Mouse (Mus musculus) Patski (cell line): Measurements from ENCODE around the gene B3gnt3. TPM values are rescaled to one million over a fixed set of nuclear protein-coding genes. Genes with fewer than 3 reads are reported as not detected.

Experiments used
- ATAC-seq: fragments of 100-300 bp; one replicate; pipeline ENCODE4 v1.8.0; 2021
- CTCF ChIA-PET: fragments of 350-600 bp; sonication (Branson Sonifier 250); formaldehyde crosslinking; loops from one replicate; lab custom pipeline; 2022; ENCODE audit warnings: inconsistent platforms; lab: Charles Lee
- POLR2A ChIA-PET: fragments of 350-600 bp; sonication (Branson Sonifier 250); formaldehyde crosslinking; loops from one replicate; lab custom pipeline; 2022; ENCODE audit warnings: antibody characterized with exemption, inconsistent platforms; lab: Charles Lee
- DNase-seq: peaks from one replicate; pipeline ENCODE4 v3.0.0-alpha.2; 2011; ENCODE audit warnings: low read depth, low spot score
- H3K27me3 ChIP-seq: fragments of 371-371 bp; one replicate; pipeline ENCODE4 v1.5.1; 2021
- CTCF ChIP-seq: fragments of 100-300 bp; IDR thresholded peaks from one replicate; pipeline ENCODE4 v1.5.1; 2021
- in situ Hi-C: fragments of 300-500 bp; cut with MboI; formaldehyde crosslinking; loops from 3 replicates; pipeline ENCODE4 v1.11.1; 2018; ENCODE audit warnings: low pct_unique_long_range_greater_than_20kb, mixed read lengths
- polyA plus RNA-seq: library from polyadenylated mRNA; unstranded; gene quantifications from one replicate; pipeline ENCODE4 v1.2.3, GENCODE M21; 2021

B3gnt3 gene
- polyA plus RNA-seq, 1 experiment from 2014 or later, result 1.4 TPM

- no peak for TF ChIP-seq CTCF
- H3K27me3 ChIP-seq, result no peaks in the 10 kb centered on the region
- DNase-seq (no peak), ATAC-seq (no peak)
- in situ Hi-C loops, result no loop called here
- ChIA-PET POLR2A (no interaction called here), CTCF (interaction anchor here (1.2 to 4.2 kb wide), 2 partner anchors 44 to 96 kb away, joined by 3 to 23 read pairs; no protein-coding TSS in a partner anchor)
Observed at GRCm38 (mm10) chr8:71657816-71658215, 43.8 kb downstream of the B3gnt3 start.

- ATAC-seq (no peak), DNase-seq (no peak)
Observed at GRCm38 (mm10) chr8:71654600-71654999, 47.0 kb downstream of the B3gnt3 start.

GRCm38 (mm10) chr8:71645510-71645909 lies 56.1 kb downstream of the B3gnt3 start:
- DNase-seq, result no peak

More at GRCm38 (mm10) chr8:71654600-71654999, 47.0 kb downstream of the B3gnt3 start:
- in situ Hi-C loops, result loop anchor here (5.0 kb wide), 1 partner anchor 52 kb away; no protein-coding TSS in a partner anchor
- TF ChIP-seq CTCF, result no peak
- H3K27me3 ChIP-seq, result no peaks in the 10 kb centered on the region
- ChIA-PET POLR2A (no interaction called here), CTCF (no interaction called here)

More at GRCm38 (mm10) chr8:71645510-71645909, 56.1 kb downstream of the B3gnt3 start:
- H3K27me3 ChIP-seq, result no peaks in the 10 kb centered on the region
- no peak for ATAC-seq
- POLR2A ChIA-PET, result no interaction called here
- no peak for TF ChIP-seq CTCF
- in situ Hi-C loops, result no loop called here
- CTCF ChIA-PET, result interaction anchor here (1.1 to 1.7 kb wide), 3 partner anchors 14 to 83 kb away, joined by 3 to 4 read pairs (median 3); no protein-coding TSS in a partner anchor

Other genes with a start within 250 kb of the B3gnt3 start
- gene Abhd8, start 238.1 kb downstream of the B3gnt3 start, polyA plus RNA-seq, result 73.0 TPM
- gene Mrpl34, start 236.8 kb downstream of the B3gnt3 start, polyA plus RNA-seq, result 81.5 TPM
- 67.8 TPM for gene Dda1, start 232.6 kb downstream of the B3gnt3 start, polyA plus RNA-seq
- gene Ano8, start 215.8 kb downstream of the B3gnt3 start, polyA plus RNA-seq, result 38.2 TPM
- 44.1 TPM for gene Gtpbp3, start 213.7 kb downstream of the B3gnt3 start, polyA plus RNA-seq
- 0.21 TPM for gene Plvap, start 190.0 kb downstream of the B3gnt3 start, polyA plus RNA-seq
- 0.08 TPM for gene Ccdc194, start 176.1 kb downstream of the B3gnt3 start, polyA plus RNA-seq
- gene Bst2, start 164.3 kb downstream of the B3gnt3 start, polyA plus RNA-seq, result 141 TPM
- 103 TPM for gene Mvb12a, start 158.9 kb downstream of the B3gnt3 start, polyA plus RNA-seq
- gene Tmem221, start 142.9 kb downstream of the B3gnt3 start, polyA plus RNA-seq, result 3.4 TPM
- 0.85 TPM for gene Nxnl1, start 135.2 kb downstream of the B3gnt3 start, polyA plus RNA-seq
- gene Slc27a1, start 132.9 kb downstream of the B3gnt3 start, polyA plus RNA-seq, result 40.9 TPM
- gene Pgls, start 109.6 kb downstream of the B3gnt3 start, polyA plus RNA-seq, result 127 TPM
- 10.8 TPM for gene Fam129c, start 104.1 kb downstream of the B3gnt3 start, polyA plus RNA-seq
- 117 TPM for gene Colgalt1, start 90.8 kb downstream of the B3gnt3 start, polyA plus RNA-seq
- 2.5 TPM for gene Unc13a, start 30.0 kb downstream of the B3gnt3 start, polyA plus RNA-seq
- gene Jak3, start 25.5 kb downstream of the B3gnt3 start, polyA plus RNA-seq, result 26.7 TPM
- gene Insl3, start 12.6 kb downstream of the B3gnt3 start, polyA plus RNA-seq, result 8.8 TPM
- gene Fcho1, start 23.9 kb upstream of the B3gnt3 start, polyA plus RNA-seq, result 5.6 TPM
- gene Zfp709, start 180.2 kb upstream of the B3gnt3 start, polyA plus RNA-seq, result 0.99 TPM
- gene Zfp882, start 206.8 kb upstream of the B3gnt3 start, polyA plus RNA-seq, result 3.0 TPM
- 26.0 TPM for gene Zfp617, start 206.8 kb upstream of the B3gnt3 start, polyA plus RNA-seq
- 13.3 TPM for gene Zfp961, start 249.2 kb upstream of the B3gnt3 start, polyA plus RNA-seq